Mouse (Mus musculus) thymus, adult 18-20 months (tissue): Measurements from ENCODE around the gene Krtap13-1.
"Not testable (repeated sequence)": the region's sequence is repeated elsewhere in the genome, so short reads cannot be mapped to it uniquely, and the experiment has no call there.

ENCODE experiments used
- DNase-seq, 2 experiments: peaks; one replicate each; pipeline ENCODE4 v3.0.0; 2022; ENCODE audit warnings: mixed read lengths in 2 of 2

The Krtap13-1 gene

GRCm38 (mm10) chr16:88728812-88729275, at the start of gene Krtap13-1:
Krtap13-1 (plus strand) TSS chr16:88728862.
- DNase-seq, result no peak

GRCm38 (mm10) chr16:88679099-88679498, 49.6 kb upstream of the Krtap13-1 start:
- DNase-seq, result no peak

GRCm38 (mm10) chr16:88681282-88681681, 47.4 kb upstream of the Krtap13-1 start:
- no peak for DNase-seq

- no peak for DNase-seq
Measured at GRCm38 (mm10) chr16:88696256-88696655, 32.4 kb upstream of the Krtap13-1 start.

- peak; percentile 28 to 44 for DNase-seq
Measured at GRCm38 (mm10) chr16:88701072-88701864, 27.4 kb upstream of the Krtap13-1 start.

GRCm38 (mm10) chr16:88707496-88708012, 21.1 kb upstream of the Krtap13-1 start, which contains the start of gene 2310061N02Rik:
2310061N02Rik (minus strand) TSS chr16:88707962.
- DNase-seq, result no peak

- no peak for DNase-seq
Measured at GRCm38 (mm10) chr16:88710757-88711156, 17.9 kb upstream of the Krtap13-1 start.

- no peak for DNase-seq
Measured at GRCm38 (mm10) chr16:88711245-88711644, 17.4 kb upstream of the Krtap13-1 start.

- DNase-seq, result no peak
Measured at GRCm38 (mm10) chr16:88716549-88716948, 12.1 kb upstream of the Krtap13-1 start.

GRCm38 (mm10) chr16:88720031-88720430, 8.6 kb upstream of the Krtap13-1 start:
- DNase-seq, result no peak

GRCm38 (mm10) chr16:88735391-88735790, 6.7 kb downstream of the Krtap13-1 start:
- no peak for DNase-seq

- DNase-seq, result no peak
Measured at GRCm38 (mm10) chr16:88744750-88745340, 16.2 kb downstream of the Krtap13-1 start.

- no peak for DNase-seq
Measured at GRCm38 (mm10) chr16:88747943-88748342, 19.3 kb downstream of the Krtap13-1 start.

GRCm38 (mm10) chr16:88751535-88751934, 22.9 kb downstream of the Krtap13-1 start, which contains the start of gene Krtap13:
Krtap13 (minus strand) TSS chr16:88751635.
- DNase-seq, result not testable (repeated sequence)

- not testable (repeated sequence) for DNase-seq
Measured at GRCm38 (mm10) chr16:88758547-88758946, 29.9 kb downstream of the Krtap13-1 start, which contains the start of gene 2310034C09Rik. 2310034C09Rik (plus strand) TSS chr16:88758847.

GRCm38 (mm10) chr16:88774106-88774505, 45.4 kb downstream of the Krtap13-1 start, which contains the start of gene 2310057N15Rik:
2310057N15Rik (minus strand) TSS chr16:88774206.
- DNase-seq, result no peak

GRCm38 (mm10) chr16:88777596-88777995, 48.9 kb downstream of the Krtap13-1 start, which contains the start of gene Gm5965:
Gm5965 (plus strand) TSS chr16:88777896.
- no peak for DNase-seq
